Mouse (Mus musculus): ENCODE results near the gene Snap47. TPM values are rescaled to one million over a fixed set of nuclear protein-coding genes. Genes with fewer than 3 reads are reported as not detected.
"Not testable (repeated sequence)": the region's sequence is repeated elsewhere in the genome, so short reads cannot be mapped to it uniquely, and the experiment has no call there.

Snap47 gene
- total RNA-seq, 4 experiments from 2014 or later, result 337 to 371 (median 354) TPM

DNA sequence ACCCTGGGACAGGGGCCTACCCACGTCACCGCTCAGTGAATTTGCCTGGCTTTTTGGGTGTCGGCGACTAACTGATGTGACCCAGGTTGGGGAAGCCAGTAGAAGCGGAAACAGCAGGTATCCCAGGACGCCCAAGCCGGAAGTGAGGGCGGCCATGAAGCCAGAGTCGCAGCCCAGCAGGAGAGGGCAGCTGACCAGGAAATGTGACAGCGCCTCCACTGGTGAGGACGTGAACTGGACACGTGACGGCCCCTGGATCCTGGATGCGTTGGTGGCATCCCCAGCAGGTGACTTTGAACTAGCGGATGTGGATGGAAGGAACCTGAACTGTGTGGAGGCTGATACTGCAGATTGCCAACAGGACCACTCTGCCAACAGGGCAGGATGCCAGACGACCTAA lies 75.5 kb downstream of the Snap47 start, which contains the start of gene Prss38:
Gene Prss38, minus strand, starts transcription at position 183 of the 400 bp plus-strand sequence.
- DNase-seq (ENCODE audit: low spot score in 2 of 2), result no peak

- no peak for DNase-seq (ENCODE audit: low spot score in 2 of 2)
These were observed 81.1 kb downstream of the Snap47 start for GRCm38 (mm10) chr11:59369848-59370247.

DNA sequence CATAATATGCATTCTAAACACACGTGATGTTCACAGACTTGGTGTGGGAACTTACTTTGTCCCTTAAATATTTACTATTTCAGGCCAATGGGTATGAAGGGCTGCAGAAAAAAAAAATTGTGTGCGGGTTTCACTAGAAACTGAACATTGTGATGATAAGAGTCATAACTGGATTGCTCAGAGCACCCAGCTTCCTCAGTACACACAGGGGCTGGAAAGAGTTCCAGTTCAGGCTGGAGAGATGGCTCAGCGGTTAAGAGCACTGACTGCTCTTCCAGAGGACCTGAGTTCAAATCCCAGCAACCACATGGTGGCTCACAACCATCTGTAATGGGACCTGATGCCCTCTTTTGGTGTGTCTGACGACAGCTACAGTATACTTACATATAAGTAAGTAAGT lies 83.0 kb downstream of the Snap47 start:
- not testable (repeated sequence) for DNase-seq (ENCODE audit: low spot score in 2 of 2)

DNA sequence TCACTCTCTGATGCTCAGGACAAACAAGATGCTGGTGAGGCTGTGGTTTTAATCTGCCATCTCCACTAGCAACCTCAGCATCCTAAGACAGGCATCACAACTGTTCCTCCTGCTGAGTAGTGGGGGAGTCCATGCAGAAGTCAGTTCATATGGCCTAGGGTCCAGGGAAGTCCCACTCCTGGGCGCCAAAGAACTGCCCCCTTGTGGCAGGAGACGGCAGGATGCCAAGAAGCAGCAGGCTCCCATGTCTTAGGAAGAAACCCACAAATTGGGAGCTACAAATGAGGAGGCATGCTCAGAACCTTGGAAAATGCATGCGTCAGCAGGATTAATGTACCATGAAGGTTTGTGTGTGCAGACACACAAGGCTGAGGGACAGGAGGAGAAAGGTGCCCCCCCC lies 84.4 kb downstream of the Snap47 start:
- DNase-seq (ENCODE audit: low spot score in 2 of 2), result no peak

DNA sequence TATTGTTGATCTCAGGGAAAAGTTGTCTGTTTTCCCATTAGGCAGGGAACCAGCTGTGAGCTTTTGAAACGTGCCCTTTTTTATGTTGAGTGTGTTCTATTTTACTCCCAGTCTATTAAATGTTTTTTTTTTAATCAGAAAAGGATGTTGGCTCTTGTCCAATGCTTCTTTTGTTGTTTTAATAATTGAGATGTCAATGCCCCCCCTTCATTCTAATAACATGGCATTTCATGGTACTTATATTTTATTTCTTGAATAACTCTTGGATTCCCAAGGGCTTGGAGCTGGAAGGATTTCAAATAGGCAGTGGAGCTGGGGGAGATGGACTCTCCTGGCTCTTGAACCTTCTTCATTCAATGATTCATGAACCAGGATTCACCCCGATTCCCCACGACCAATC lies 85.0 kb downstream of the Snap47 start:
- DNase-seq (ENCODE audit: low spot score in 2 of 2), result no peak

GRCm38 (mm10) chr11:59364417-59364816 lies 86.6 kb downstream of the Snap47 start:
- DNase-seq (ENCODE audit: low spot score in 2 of 2), result no peak

- DNase-seq (ENCODE audit: low spot score in 2 of 2), result no peak
These were observed 87.0 kb downstream of the Snap47 start for GRCm38 (mm10) chr11:59364007-59364406.

- DNase-seq (ENCODE audit: low spot score in 2 of 2), result no peak
These were observed 89.7 kb downstream of the Snap47 start for GRCm38 (mm10) chr11:59361291-59361690.

Other genes with a start within 250 kb of the Snap47 start
- 10 to 100 TPM; 31.2 to 40.8 (median 36.1) TPM for gene Mrpl55, start 248.7 kb downstream of the Snap47 start, total RNA-seq (2022)
- 10 to 100 TPM; 18.9 to 24.8 (median 22.0) TPM for gene 2310033P09Rik, start 242.9 kb downstream of the Snap47 start, total RNA-seq (2022)
- gene Arf1, start 222.9 kb downstream of the Snap47 start, total RNA-seq (2022), result 100 to 1,000 TPM; 479 to 502 (median 488) TPM
- gene Wnt3a, start 160.4 kb downstream of the Snap47 start, total RNA-seq (2022), result under 1 TPM in 3 of 4 experiments, not detected in 1; 0.10 to 0.22 (median 0.16) TPM
- 1 to 10 TPM; 2.9 to 7.3 (median 4.5) TPM for gene Wnt9a, start 144.3 kb downstream of the Snap47 start, total RNA-seq (2022)
- not detected for gene Prss38, start 75.5 kb downstream of the Snap47 start, total RNA-seq (2022)
- gene Jmjd4, start 1.1 kb downstream of the Snap47 start, total RNA-seq (2022), result 10 to 100 TPM; 24.0 to 27.8 (median 26.7) TPM
- 1 to 10 TPM; 3.6 to 4.0 (median 3.7) TPM for gene Zfp867, start 21.3 kb upstream of the Snap47 start, total RNA-seq (2022)
- 1 to 10 TPM; 6.4 to 10.0 (median 8.3) TPM for gene Zkscan17, start 75.6 kb upstream of the Snap47 start, total RNA-seq (2022)
- gene Nlrp3, start 90.4 kb upstream of the Snap47 start, total RNA-seq (2022), result 1 to 10 TPM in 3 of 4 experiments, under 1 TPM in 1; 0.98 to 5.6 (median 2.3) TPM
- not detected for gene Olfr222, start 125.0 kb upstream of the Snap47 start, total RNA-seq (2022)
- gene Olfr223, start 142.1 kb upstream of the Snap47 start, total RNA-seq (2022), result not detected
- 100 to 1,000 TPM; 265 to 273 (median 269) TPM for gene Mprip, start 210.1 kb upstream of the Snap47 start, total RNA-seq (2022)